Mouse (Mus musculus) intestine, embryonic 15.5 days (tissue): ENCODE results near the gene Gamt. TPM values are rescaled to one million over a fixed set of nuclear protein-coding genes. Genes with fewer than 3 reads are reported as not detected.
"Not testable (repeated sequence)": the region's sequence is repeated elsewhere in the genome, so short reads cannot be mapped to it uniquely, and the experiment has no call there.

Experiments used
- ATAC-seq: fragments of 200-750 bp; cut with Nextera tagmentation; 2 replicates; pipeline ENCODE4 v1.8.0; 2017; ENCODE audit warnings: moderate TSS enrichment, moderate library complexity
- H3K27ac ChIP-seq: fragments of 300-500 bp; sonication (generic); 2 replicates; pipeline ENCODE4 v1.5.1; 2015; ENCODE audit warnings: mild to moderate bottlenecking, inconsistent platforms
- H3K27me3 ChIP-seq: fragments of 300-500 bp; sonication (generic); replicated peaks from 2 replicates; pipeline ENCODE4 v1.6.1; 2015; ENCODE audit warnings: inconsistent platforms
- H3K36me3 ChIP-seq: fragments of 300-500 bp; sonication (generic); 2 replicates; pipeline ENCODE4 v1.6.1; 2015; ENCODE audit warnings: inconsistent platforms
- H3K4me1 ChIP-seq: fragments of 300-500 bp; sonication (generic); replicated peaks from 2 replicates; pipeline ENCODE4 v1.6.1; 2015; ENCODE audit warnings: inconsistent platforms
- H3K4me2 ChIP-seq: fragments of 300-500 bp; sonication (generic); replicated peaks from 2 replicates; pipeline ENCODE4 v1.6.1; 2015; ENCODE audit warnings: mild to moderate bottlenecking, inconsistent platforms
- H3K4me3 ChIP-seq: fragments of 300-500 bp; sonication (generic); replicated peaks from 2 replicates; pipeline ENCODE4 v1.5.1; 2015; ENCODE audit warnings: inconsistent platforms
- H3K9ac ChIP-seq: fragments of 300-500 bp; sonication (generic); 2 replicates; pipeline ENCODE4 v1.6.1; 2015; ENCODE audit warnings: inconsistent platforms
- H3K9me3 ChIP-seq: fragments of 300-500 bp; sonication (generic); 2 replicates; pipeline ENCODE4 v1.6.1; 2016; ENCODE audit warnings: inconsistent platforms
- WGBS: fragments of 180-500 bp; shearing (Covaris S2); methylation state at CpG from one replicate; pipeline ENCODE4 v1.1.7; 2015; 5-methylcytosine and 5-hydroxymethylcytosine counted together
- polyA plus RNA-seq: library from polyadenylated mRNA; unstranded; fragments of >200 nt; fragmentation: Nextera tagmentation; extraction: Ambion mirVana; gene quantifications from 2 replicates; pipeline ENCODE4 v1.2.1, GENCODE M21; 2015

The Gamt gene
- polyA plus RNA-seq, 1 experiment from 2014 or later: 71.0 TPM

- no peak overlapping the region for H3K4me2 ChIP-seq
- peaks cover 62% of the 10 kb centered on the region for H3K36me3 ChIP-seq
- WGBS: 92% methylated on average over 3 of the region's 3 CpGs
- H3K9ac ChIP-seq: no peak overlapping the region
- no peaks in the 10 kb centered on the region for H3K27me3 ChIP-seq
- H3K27ac ChIP-seq: no peak overlapping the region
- no peak overlapping the region for H3K4me3 ChIP-seq
- H3K9me3 ChIP-seq: no peaks in the 10 kb centered on the region
- no peak for ATAC-seq
- 0 out of 2 replicates have a peak, but pooled peaks cover 3% of the 10 kb centered on the region for H3K4me1 ChIP-seq
Measured at GRCm38 (mm10) chr10:80242607-80243006, 18.2 kb downstream of the Gamt start.

- H3K9ac ChIP-seq: no peak overlapping the region
- no peak overlapping the region for H3K27ac ChIP-seq
- 0 out of 2 replicates have a peak, but pooled peaks cover 3% of the 10 kb centered on the region for H3K4me1 ChIP-seq
- no peaks in the 10 kb centered on the region for H3K27me3 ChIP-seq
- ATAC-seq: no peak
- no peak overlapping the region for H3K4me3 ChIP-seq
- H3K4me2 ChIP-seq: no peak overlapping the region
- H3K9me3 ChIP-seq: no peaks in the 10 kb centered on the region
- peaks cover 65% of the 10 kb centered on the region for H3K36me3 ChIP-seq
- WGBS: 70% methylated on average over 9 of the region's 9 CpGs
Measured at GRCm38 (mm10) chr10:80242088-80242487, 18.7 kb downstream of the Gamt start.

- Histone ChIP-seq H3K27me3 (no peaks in the 10 kb centered on the region), H3K9ac (no peak overlapping the region), H3K4me1 (0 out of 2 replicates have a peak, but pooled peaks cover 3% of the 10 kb centered on the region), H3K36me3 (peaks cover 80% of the 10 kb centered on the region), H3K9me3 (no peaks in the 10 kb centered on the region), H3K4me3 (no peak overlapping the region), H3K4me2 (no peak overlapping the region), H3K27ac (no peak overlapping the region)
- WGBS: 82% methylated on average over 6 of the region's 6 CpGs
- ATAC-seq: no peak
Measured at GRCm38 (mm10) chr10:80239791-80240190, 21.0 kb downstream of the Gamt start.

- Histone ChIP-seq H3K4me3 (no peak overlapping the region), H3K4me2 (no peak overlapping the region), H3K36me3 (peaks cover 79% of the 10 kb centered on the region), H3K4me1 (peaks cover 5% of the 10 kb centered on the region; the same call in 1 of the 2 replicates), H3K27me3 (no peaks in the 10 kb centered on the region), H3K9ac (no peak overlapping the region), H3K9me3 (no peaks in the 10 kb centered on the region), H3K27ac (no peak overlapping the region)
- no peak for ATAC-seq
- 92% methylated on average over 3 of the region's 3 CpGs for WGBS
Measured at GRCm38 (mm10) chr10:80238306-80238705, 22.5 kb downstream of the Gamt start.

GRCm38 (mm10) chr10:80237020-80237419, 23.8 kb downstream of the Gamt start:
- H3K4me1 ChIP-seq: peaks cover 13% of the 10 kb centered on the region
- no peak overlapping the region for H3K27ac ChIP-seq
- H3K27me3 ChIP-seq: no peaks in the 10 kb centered on the region
- H3K9me3 ChIP-seq: no peaks in the 10 kb centered on the region
- peaks cover 81% of the 10 kb centered on the region for H3K36me3 ChIP-seq
- no peak for ATAC-seq
- H3K9ac ChIP-seq: no peak overlapping the region
- H3K4me2 ChIP-seq: no peak overlapping the region
- 91% methylated on average over 4 of the region's 4 CpGs for WGBS
- H3K4me3 ChIP-seq: no peak overlapping the region

GRCm38 (mm10) chr10:80236145-80236825, 24.5 kb downstream of the Gamt start:
- no peak overlapping the region for H3K27ac ChIP-seq
- WGBS: 96% methylated on average over 13 of the region's 13 CpGs
- H3K27me3 ChIP-seq: no peaks in the 10 kb centered on the region
- no peak overlapping the region for H3K9ac ChIP-seq
- no peak for ATAC-seq
- peaks cover 78% of the 10 kb centered on the region for H3K36me3 ChIP-seq
- no peak overlapping the region for H3K4me3 ChIP-seq
- H3K9me3 ChIP-seq: no peaks in the 10 kb centered on the region
- H3K4me2 ChIP-seq: no peak overlapping the region
- H3K4me1 ChIP-seq: peaks cover 10% of the 10 kb centered on the region

- H3K4me1 ChIP-seq: peaks cover 30% of the 10 kb centered on the region
Measured at GRCm38 (mm10) chr10:80227877-80228775, 32.7 kb downstream of the Gamt start.

GRCm38 (mm10) chr10:80227166-80227539, 33.7 kb downstream of the Gamt start:
- Histone ChIP-seq H3K27me3 (no peaks in the 10 kb centered on the region), H3K4me2 (peak overlapping the region; percentile 84), H3K4me1 (peaks cover 23% of the 10 kb centered on the region), H3K27ac (peak overlapping the region; percentile 92), H3K9me3 (no peaks in the 10 kb centered on the region), H3K4me3 (peak overlapping the region; percentile 88), H3K36me3 (peaks cover 16% of the 10 kb centered on the region), H3K9ac (peak overlapping the region; percentile 94)
- no peak for ATAC-seq
- 3% methylated on average over 10 of the region's 10 CpGs for whole genome bisulfite sequencing

More at GRCm38 (mm10) chr10:80227877-80228775, 32.7 kb downstream of the Gamt start:
- ATAC-seq: no peak
- peak overlapping the region; percentile 92 for H3K27ac ChIP-seq
- peak overlapping the region; percentile 84 for H3K4me2 ChIP-seq
- H3K27me3 ChIP-seq: no peaks in the 10 kb centered on the region
- peak overlapping the region; percentile 94 for H3K9ac ChIP-seq
- peaks cover 26% of the 10 kb centered on the region for H3K36me3 ChIP-seq
- no peaks in the 10 kb centered on the region for H3K9me3 ChIP-seq
- peak overlapping the region; percentile 88 for H3K4me3 ChIP-seq
- 50% methylated on average over 15 of the region's 15 CpGs for WGBS

GRCm38 (mm10) chr10:80226416-80227165, 34.2 kb downstream of the Gamt start, which contains the start of gene Mum1:
Gene Mum1 (plus strand): TSS chr10:80226434.
- under 1% methylated on average over 64 of the region's 75 CpGs for WGBS
- ATAC-seq: peak; percentile 100
- Histone ChIP-seq H3K4me2 (peak within 1 kb of the TSS; percentile 84), H3K4me1 (peaks cover 23% of the 10 kb centered on the region), H3K9me3 (no peaks in the 10 kb centered on the region), H3K36me3 (peaks cover 12% of the 10 kb centered on the region), H3K27me3 (no peaks in the 10 kb centered on the region), H3K9ac (peak within 1 kb of the TSS; percentile 94), H3K4me3 (peak within 1 kb of the TSS; percentile 88), H3K27ac (peak within 1 kb of the TSS; percentile 92)

GRCm38 (mm10) chr10:80226071-80226415, 34.8 kb downstream of the Gamt start:
- Histone ChIP-seq H3K27me3 (no peaks in the 10 kb centered on the region), H3K4me3 (peak overlapping the region; percentile 88; the same call in 1 of the 2 replicates), H3K27ac (peak overlapping the region; percentile 82), H3K9me3 (no peaks in the 10 kb centered on the region), H3K36me3 (peaks cover 12% of the 10 kb centered on the region), H3K4me2 (peak overlapping the region; percentile 59), H3K9ac (peak overlapping the region; percentile 34; the same call in 1 of the 2 replicates), H3K4me1 (peaks cover 24% of the 10 kb centered on the region)
- ATAC-seq: no peak
- WGBS: 0% methylated on average over 14 of the region's 14 CpGs

GRCm38 (mm10) chr10:80223137-80223536, 37.7 kb downstream of the Gamt start:
- not testable (repeated sequence) for H3K27ac ChIP-seq, ATAC-seq, H3K9me3 ChIP-seq, H3K36me3 ChIP-seq, H3K27me3 ChIP-seq, H3K9ac ChIP-seq, H3K4me2 ChIP-seq, H3K4me3 ChIP-seq
- WGBS: 80% methylated on average over 2 of the region's 2 CpGs
- H3K4me1 ChIP-seq: peaks cover 18% of the 10 kb centered on the region

- H3K4me2 ChIP-seq: no peak overlapping the region
- no peak overlapping the region for H3K27ac ChIP-seq
- ATAC-seq: no peak
- 40% methylated on average over 7 of the region's 9 CpGs for WGBS
- no peak overlapping the region for H3K9ac ChIP-seq
- no peaks in the 10 kb centered on the region for H3K36me3 ChIP-seq
- peaks cover 4% of the 10 kb centered on the region; the same call in 1 of the 2 replicates for H3K4me1 ChIP-seq
- no peak overlapping the region for H3K4me3 ChIP-seq
- H3K27me3 ChIP-seq: no peaks in the 10 kb centered on the region
- no peaks in the 10 kb centered on the region for H3K9me3 ChIP-seq
Measured at GRCm38 (mm10) chr10:80220676-80221075, 40.1 kb downstream of the Gamt start.
